Mouse (Mus musculus) spleen, adult 2 months (tissue): Measurements from ENCODE around the gene Inpp4a. TPM values are rescaled to one million over a fixed set of nuclear protein-coding genes. Genes with fewer than 3 reads are reported as not detected.
A peak's percentile ranks its signal among the peaks of the same experiment; 100 is the strongest.

ENCODE experiments used
- DNase-seq, 2 experiments: peaks; one replicate each; pipeline versions ENCODE4 v3.0.0 to v3.0.0-alpha.2; 2012 to 2021; ENCODE audit warnings: low spot score in 2 of 2, low read depth in 1 of 2
- H3K27ac ChIP-seq: fragments of 200-500 bp; 2 replicates; pipeline ENCODE4 v1.5.1; 2012; ENCODE audit warnings: low read length, inconsistent platforms; ENCODE audit not compliant: insufficient read depth
- H3K27me3 ChIP-seq: fragments of 200-500 bp; 2 replicates; pipeline ENCODE4 v1.6.1; 2012; ENCODE audit warnings: mild to moderate bottlenecking, moderate library complexity, low read length, inconsistent platforms; ENCODE audit not compliant: control insufficient read depth, insufficient read depth
- H3K36me3 ChIP-seq: fragments of 200-500 bp; 2 replicates; pipeline ENCODE4 v1.6.1; 2012; ENCODE audit warnings: mild to moderate bottlenecking, low read length, inconsistent platforms; ENCODE audit not compliant: control insufficient read depth, insufficient read depth
- H3K4me1 ChIP-seq: fragments of 200-500 bp; 2 replicates; pipeline ENCODE4 v1.6.1; 2011; ENCODE audit warnings: inconsistent platforms; ENCODE audit not compliant: control insufficient read depth, insufficient read depth, insufficient read length
- H3K4me3 ChIP-seq: fragments of 200-500 bp; 2 replicates; pipeline ENCODE4 v1.5.1; 2011; ENCODE audit warnings: mild to moderate bottlenecking, inconsistent platforms; ENCODE audit not compliant: insufficient read depth, insufficient read length; ENCODE audit errors: extremely low read depth
- CTCF ChIP-seq: fragments of 200-500 bp; IDR thresholded peaks from 2 replicates; pipeline ENCODE4 v1.5.1; 2011; ENCODE audit warnings: mild to moderate bottlenecking, inconsistent platforms; ENCODE audit not compliant: insufficient read depth, insufficient read length, insufficient replicate concordance; ENCODE audit errors: extremely low read depth
- POLR2A ChIP-seq: fragments of 200-500 bp; IDR thresholded peaks from 2 replicates; pipeline ENCODE4 v1.6.1; 2011; ENCODE audit warnings: low read depth, low read length, inconsistent platforms
- WGBS: fragments of 180-500 bp; shearing (Covaris S2); methylation state at CpG from one replicate; pipeline ENCODE4 v1.1.7; 2018; 5-methylcytosine and 5-hydroxymethylcytosine counted together
- polyA plus RNA-seq: library from polyadenylated mRNA; depleted of rRNA; stranded (reverse); fragments of >200 nt; gene quantifications from 2 replicates; pipeline ENCODE4 v1.2.3, GENCODE M21; 2012

Gene Inpp4a
- polyA plus RNA-seq, 1 experiment, result 14.0 TPM

GRCm38 (mm10) chr1:37288181-37288935, 11.3 kb upstream of the Inpp4a start:
- no peak for DNase-seq
- WGBS, result 91% methylated on average over 11 of the region's 11 CpGs
- Histone ChIP-seq H3K4me1 (no peaks in the 10 kb centered on the region), H3K4me3 (no peak overlapping the region), H3K36me3 (no peaks in the 10 kb centered on the region), H3K27ac (no peak overlapping the region), H3K27me3 (no peaks in the 10 kb centered on the region)
- TF ChIP-seq CTCF (no peak), POLR2A (no peak)

GRCm38 (mm10) chr1:37288941-37289340, 10.7 kb upstream of the Inpp4a start:
- Histone ChIP-seq H3K27ac (no peak overlapping the region), H3K27me3 (no peaks in the 10 kb centered on the region), H3K4me3 (no peak overlapping the region), H3K4me1 (no peaks in the 10 kb centered on the region), H3K36me3 (no peaks in the 10 kb centered on the region)
- 71% methylated on average over 7 of the region's 7 CpGs for WGBS
- TF ChIP-seq POLR2A (no peak), CTCF (no peak)
- no peak for DNase-seq

GRCm38 (mm10) chr1:37296414-37296813, 3.3 kb upstream of the Inpp4a start:
- no peak for TF ChIP-seq POLR2A
- H3K27me3 ChIP-seq, result no peaks in the 10 kb centered on the region
- WGBS, result 79% methylated on average over 1 of the region's 1 CpGs
- H3K27ac ChIP-seq, result no peak overlapping the region
- no peak overlapping the region for H3K4me3 ChIP-seq
- no peak for DNase-seq
- peaks cover 9% of the 10 kb centered on the region; the same call in 1 of the 2 replicates for H3K4me1 ChIP-seq
- H3K36me3 ChIP-seq, result no peaks in the 10 kb centered on the region

- Histone ChIP-seq H3K27ac (no peak overlapping the region), H3K4me1 (peaks cover 9% of the 10 kb centered on the region; the same call in 1 of the 2 replicates), H3K36me3 (no peaks in the 10 kb centered on the region), H3K27me3 (no peaks in the 10 kb centered on the region), H3K4me3 (no peak overlapping the region)
- WGBS, result 77% methylated on average over 2 of the region's 2 CpGs
- DNase-seq, result no peak
- TF ChIP-seq CTCF (no peak), POLR2A (no peak)
These were observed 761 bp upstream of the Inpp4a start for GRCm38 (mm10) chr1:37298904-37299303.

- peaks cover 11% of the 10 kb centered on the region; the same call in 1 of the 2 replicates for H3K4me1 ChIP-seq
- H3K4me3 ChIP-seq, result peak overlapping the region; percentile 73
- no peak for DNase-seq
- TF ChIP-seq POLR2A, result no peak
- 18% methylated on average over 5 of the region's 5 CpGs for WGBS
- no peak overlapping the region for H3K27ac ChIP-seq
- H3K27me3 ChIP-seq, result no peaks in the 10 kb centered on the region
- no peaks in the 10 kb centered on the region for H3K36me3 ChIP-seq
These were observed 985 bp downstream of the Inpp4a start for GRCm38 (mm10) chr1:37300650-37301049.

- Histone ChIP-seq H3K36me3 (no peaks in the 10 kb centered on the region), H3K27ac (no peak overlapping the region), H3K4me3 (no peak overlapping the region), H3K4me1 (peaks cover 17% of the 10 kb centered on the region; the same call in 1 of the 2 replicates), H3K27me3 (no peaks in the 10 kb centered on the region)
- WGBS, result 66% methylated on average over 3 of the region's 3 CpGs
- no peak for DNase-seq
- TF ChIP-seq POLR2A (no peak), CTCF (no peak)
These were observed 3.1 kb downstream of the Inpp4a start for GRCm38 (mm10) chr1:37302801-37303200.

- no peaks in the 10 kb centered on the region for H3K27me3 ChIP-seq
- no peak overlapping the region for H3K4me3 ChIP-seq
- H3K27ac ChIP-seq, result no peak overlapping the region
- no peaks in the 10 kb centered on the region for H3K36me3 ChIP-seq
- H3K4me1 ChIP-seq, result peaks cover 34% of the 10 kb centered on the region; the same call in 1 of the 2 replicates
- TF ChIP-seq POLR2A (no peak), CTCF (no peak)
- 63% methylated on average over 9 of the region's 9 CpGs for WGBS
- DNase-seq, result no peak
These were observed 6.1 kb downstream of the Inpp4a start for GRCm38 (mm10) chr1:37305691-37306287.
